Mouse (Mus musculus): ENCODE data around the gene Ubap2.

GRCm38 (mm10) chr4:41179825-41180725 is 94.9 kb downstream of the Ubap2 start:
- TF ChIP-seq CTCF (IDR thresholded peaks at IDR 0.05; ENCODE audit: low read depth) (no peak), EP300 (optimal IDR thresholded peaks at IDR 0.05) (no peak)
